Mouse (Mus musculus): Measurements from ENCODE around the gene Tbxas1. TPM values are rescaled to one million over a fixed set of nuclear protein-coding genes. Genes with fewer than 3 reads are reported as not detected.

Tbxas1 gene
- polyA plus RNA-seq, 1 experiment from 2014 or later: 2.5 TPM

- Histone ChIP-seq H3K27me3 (no peaks in the 10 kb centered on the region), H3K27ac (replicated peaks) (no peak overlapping the region), H3K9ac (no peak overlapping the region), H3K4me1 (no peaks in the 10 kb centered on the region), H3K36me3 (peaks cover 5% of the 10 kb centered on the region; the same call in 1 of the 2 replicates), H3K4me3 (replicated peaks) (no peak overlapping the region), H3K9me3 (replicated peaks) (no peaks in the 10 kb centered on the region), H3K4me2 (replicated peaks) (no peak overlapping the region)
- 81% methylated on average over 4 of the region's 4 CpGs for WGBS
- no peak for ATAC-seq (ENCODE audit: insufficient number of reproducible peaks, low FRiP score, low TSS enrichment, low read depth)
Observed at GRCm38 (mm10) chr6:39104631-39105030, 229.4 kb downstream of the Tbxas1 start.

- H3K4me2 ChIP-seq (replicated peaks): no peak overlapping the region
- H3K4me1 ChIP-seq: no peaks in the 10 kb centered on the region
- H3K4me3 ChIP-seq (replicated peaks): no peak overlapping the region
- no peak for ATAC-seq (ENCODE audit: insufficient number of reproducible peaks, low FRiP score, low TSS enrichment, low read depth)
- peaks cover 5% of the 10 kb centered on the region; the same call in 1 of the 2 replicates for H3K36me3 ChIP-seq
- 57% methylated on average over 2 of the region's 2 CpGs for WGBS
- H3K9me3 ChIP-seq (replicated peaks): no peaks in the 10 kb centered on the region
- H3K27ac ChIP-seq (replicated peaks): no peak overlapping the region
- H3K9ac ChIP-seq: no peak overlapping the region
- no peaks in the 10 kb centered on the region for H3K27me3 ChIP-seq
Observed at GRCm38 (mm10) chr6:39106812-39107211, 231.6 kb downstream of the Tbxas1 start.

- H3K27me3 ChIP-seq: no peaks in the 10 kb centered on the region
- H3K27ac ChIP-seq (replicated peaks): no peak overlapping the region
- no peaks in the 10 kb centered on the region for H3K36me3 ChIP-seq
- whole genome bisulfite sequencing: 90% methylated on average over 3 of the region's 3 CpGs
- H3K4me1 ChIP-seq: peaks cover 8% of the 10 kb centered on the region
- no peaks in the 10 kb centered on the region for H3K9me3 ChIP-seq (replicated peaks)
- H3K9ac ChIP-seq: no peak overlapping the region
- no peak for ATAC-seq (ENCODE audit: insufficient number of reproducible peaks, low FRiP score, low TSS enrichment, low read depth)
- H3K4me2 ChIP-seq (replicated peaks): no peak overlapping the region
- no peak overlapping the region for H3K4me3 ChIP-seq (replicated peaks)
Observed at GRCm38 (mm10) chr6:39112701-39113100, 237.5 kb downstream of the Tbxas1 start.

- no peaks in the 10 kb centered on the region for H3K9me3 ChIP-seq (replicated peaks)
- no peak overlapping the region for H3K4me3 ChIP-seq (replicated peaks)
- no peak overlapping the region for H3K9ac ChIP-seq
- H3K27me3 ChIP-seq: no peaks in the 10 kb centered on the region
- ATAC-seq (ENCODE audit: insufficient number of reproducible peaks, low FRiP score, low TSS enrichment, low read depth): no peak
- no peak overlapping the region for H3K4me2 ChIP-seq (replicated peaks)
- peaks cover 8% of the 10 kb centered on the region for H3K4me1 ChIP-seq
- no peak overlapping the region for H3K27ac ChIP-seq (replicated peaks)
- H3K36me3 ChIP-seq: no peaks in the 10 kb centered on the region
- WGBS: 69% methylated on average over 2 of the region's 3 CpGs
Observed at GRCm38 (mm10) chr6:39113141-39113540, 237.9 kb downstream of the Tbxas1 start.

GRCm38 (mm10) chr6:39115438-39115837, 240.2 kb downstream of the Tbxas1 start:
- Histone ChIP-seq H3K27me3 (no peaks in the 10 kb centered on the region), H3K4me3 (replicated peaks) (no peak overlapping the region), H3K9me3 (replicated peaks) (no peaks in the 10 kb centered on the region), H3K27ac (replicated peaks) (no peak overlapping the region), H3K4me2 (replicated peaks) (no peak overlapping the region), H3K36me3 (no peaks in the 10 kb centered on the region), H3K4me1 (peaks cover 8% of the 10 kb centered on the region), H3K9ac (no peak overlapping the region)
- WGBS: 77% methylated on average over 1 of the region's 1 CpGs
- no peak for ATAC-seq (ENCODE audit: insufficient number of reproducible peaks, low FRiP score, low TSS enrichment, low read depth)

GRCm38 (mm10) chr6:39117584-39118455, 242.6 kb downstream of the Tbxas1 start, which contains the start of gene Parp12:
TSS of gene Parp12 (minus strand) at chr6:39118349.
- peak within 1 kb of the TSS; percentile 61 for H3K27ac ChIP-seq (replicated peaks)
- no peaks in the 10 kb centered on the region for H3K27me3 ChIP-seq
- no peaks in the 10 kb centered on the region for H3K9me3 ChIP-seq (replicated peaks)
- H3K4me2 ChIP-seq (replicated peaks): peak within 1 kb of the TSS; percentile 64
- peak within 1 kb of the TSS; percentile 60 for H3K9ac ChIP-seq
- H3K4me3 ChIP-seq (replicated peaks): peak within 1 kb of the TSS; percentile 72
- 2% methylated on average over 89 of the region's 101 CpGs for WGBS
- H3K36me3 ChIP-seq: no peaks in the 10 kb centered on the region
- ATAC-seq (ENCODE audit: insufficient number of reproducible peaks, low FRiP score, low TSS enrichment, low read depth): peak; percentile 81
- peaks cover 8% of the 10 kb centered on the region for H3K4me1 ChIP-seq

GRCm38 (mm10) chr6:39118456-39118881, 243.3 kb downstream of the Tbxas1 start:
- H3K9me3 ChIP-seq (replicated peaks): no peaks in the 10 kb centered on the region
- H3K27me3 ChIP-seq: no peaks in the 10 kb centered on the region
- 6% methylated on average over 49 of the region's 49 CpGs for WGBS
- peak overlapping the region; percentile 64 for H3K4me2 ChIP-seq (replicated peaks)
- H3K36me3 ChIP-seq: no peaks in the 10 kb centered on the region
- peaks cover 8% of the 10 kb centered on the region for H3K4me1 ChIP-seq
- peak overlapping the region; percentile 61 for H3K27ac ChIP-seq (replicated peaks)
- peak overlapping the region; percentile 60 for H3K9ac ChIP-seq
- peak overlapping the region; percentile 72 for H3K4me3 ChIP-seq (replicated peaks)
- ATAC-seq (ENCODE audit: insufficient number of reproducible peaks, low FRiP score, low TSS enrichment, low read depth): peak; percentile 15; the same call in 1 of the 2 replicates

- no peak overlapping the region for H3K4me3 ChIP-seq (replicated peaks)
- WGBS: 52% methylated on average over 3 of the region's 3 CpGs
- no peaks in the 10 kb centered on the region for H3K9me3 ChIP-seq (replicated peaks)
- H3K36me3 ChIP-seq: no peaks in the 10 kb centered on the region
- H3K27me3 ChIP-seq: no peaks in the 10 kb centered on the region
- no peak overlapping the region for H3K4me2 ChIP-seq (replicated peaks)
- ATAC-seq (ENCODE audit: insufficient number of reproducible peaks, low FRiP score, low TSS enrichment, low read depth): no peak
- H3K9ac ChIP-seq: no peak overlapping the region
- H3K27ac ChIP-seq (replicated peaks): no peak overlapping the region
- H3K4me1 ChIP-seq: peaks cover 8% of the 10 kb centered on the region
Observed at GRCm38 (mm10) chr6:39120685-39121084, 245.5 kb downstream of the Tbxas1 start.

GRCm38 (mm10) chr6:39124719-39125118, 249.5 kb downstream of the Tbxas1 start:
- H3K4me1 ChIP-seq: no peaks in the 10 kb centered on the region
- ATAC-seq (ENCODE audit: insufficient number of reproducible peaks, low FRiP score, low TSS enrichment, low read depth): no peak

GRCm38 (mm10) chr6:39131480-39131879, 256.3 kb downstream of the Tbxas1 start:
- ATAC-seq (ENCODE audit: insufficient number of reproducible peaks, low FRiP score, low TSS enrichment, low read depth): no peak
- Histone ChIP-seq H3K4me3 (replicated peaks) (no peak overlapping the region), H3K4me2 (replicated peaks) (no peak overlapping the region), H3K9me3 (replicated peaks) (no peaks in the 10 kb centered on the region), H3K4me1 (no peaks in the 10 kb centered on the region), H3K27ac (replicated peaks) (no peak overlapping the region), H3K36me3 (peaks cover 22% of the 10 kb centered on the region), H3K9ac (no peak overlapping the region), H3K27me3 (no peaks in the 10 kb centered on the region)
- 47% methylated on average over 4 of the region's 4 CpGs for WGBS

More at GRCm38 (mm10) chr6:39124719-39125118, 249.5 kb downstream of the Tbxas1 start:
- Histone ChIP-seq H3K9me3 (replicated peaks) (no peaks in the 10 kb centered on the region), H3K4me3 (replicated peaks) (no peak overlapping the region), H3K27me3 (no peaks in the 10 kb centered on the region), H3K36me3 (no peaks in the 10 kb centered on the region), H3K4me2 (replicated peaks) (no peak overlapping the region), H3K27ac (replicated peaks) (no peak overlapping the region), H3K9ac (no peak overlapping the region)

- Histone ChIP-seq H3K27me3 (no peaks in the 10 kb centered on the region), H3K4me1 (no peaks in the 10 kb centered on the region), H3K4me2 (replicated peaks) (no peak overlapping the region), H3K36me3 (peaks cover 22% of the 10 kb centered on the region), H3K4me3 (replicated peaks) (no peak overlapping the region), H3K9ac (no peak overlapping the region), H3K27ac (replicated peaks) (no peak overlapping the region), H3K9me3 (replicated peaks) (no peaks in the 10 kb centered on the region)
- 54% methylated on average over 5 of the region's 5 CpGs for WGBS
- no peak for ATAC-seq (ENCODE audit: insufficient number of reproducible peaks, low FRiP score, low TSS enrichment, low read depth)
Observed at GRCm38 (mm10) chr6:39132556-39132955, 257.4 kb downstream of the Tbxas1 start.
